Mouse (Mus musculus) 416B (cell line): ENCODE data around the gene Gipc3.

ENCODE experiments used
- DNase-seq: peaks from one replicate; pipeline ENCODE4 v3.0.0; 2011; ENCODE audit warnings: low read depth

Gene Gipc3

GRCm38 (mm10) chr10:81342686-81343505 is at the start of gene Gipc3:
Gene Gipc3 (minus strand): TSS chr10:81343266.
- DNase-seq, result no peak

GRCm38 (mm10) chr10:81392781-81393185 is 49.7 kb upstream of the Gipc3 start, which contains the start of gene Smim24:
Gene Smim24 (plus strand): TSS chr10:81393051.
- no peak for DNase-seq

- DNase-seq, result no peak
Measured at GRCm38 (mm10) chr10:81392270-81392669, 49.2 kb upstream of the Gipc3 start.

- no peak for DNase-seq
Measured at GRCm38 (mm10) chr10:81390678-81390965, 47.6 kb upstream of the Gipc3 start.

- peak; percentile 70 for DNase-seq
Measured at GRCm38 (mm10) chr10:81389801-81390677, 47.0 kb upstream of the Gipc3 start.

GRCm38 (mm10) chr10:81389373-81389772 is 46.3 kb upstream of the Gipc3 start:
- DNase-seq, result no peak

- no peak for DNase-seq
Measured at GRCm38 (mm10) chr10:81388505-81389055, 45.5 kb upstream of the Gipc3 start, which contains the start of gene Gm48552. Gene Gm48552 (plus strand): TSS chr10:81389005.

GRCm38 (mm10) chr10:81387716-81388115 is 44.6 kb upstream of the Gipc3 start:
- no peak for DNase-seq

- no peak for DNase-seq
Measured at GRCm38 (mm10) chr10:81385603-81386306, 42.7 kb upstream of the Gipc3 start.

GRCm38 (mm10) chr10:81384605-81384982 is 41.5 kb upstream of the Gipc3 start:
- no peak for DNase-seq

GRCm38 (mm10) chr10:81383802-81384604 is 40.9 kb upstream of the Gipc3 start, which contains the start of the genes Dohh and Gm48551:
Gene Dohh (plus strand): TSS chr10:81384428.
Gene Gm48551 (plus strand): TSS chr10:81384466.
- DNase-seq, result peak; percentile 99

- DNase-seq, result peak; percentile 100
Measured at GRCm38 (mm10) chr10:81382039-81382438, 39.0 kb upstream of the Gipc3 start.

GRCm38 (mm10) chr10:81379809-81380378 is 36.8 kb upstream of the Gipc3 start:
- peak; percentile 55 for DNase-seq

- DNase-seq, result no peak
Measured at GRCm38 (mm10) chr10:81379183-81379553, 36.1 kb upstream of the Gipc3 start.

- peak; percentile 100 for DNase-seq
Measured at GRCm38 (mm10) chr10:81378553-81379182, 35.6 kb upstream of the Gipc3 start.

GRCm38 (mm10) chr10:81377793-81378552 is 34.9 kb upstream of the Gipc3 start, which contains the start of gene Fzr1:
Gene Fzr1 (minus strand): TSS chr10:81378516.
- no peak for DNase-seq

GRCm38 (mm10) chr10:81377362-81377664 is 34.2 kb upstream of the Gipc3 start:
- no peak for DNase-seq

GRCm38 (mm10) chr10:81376561-81377361 is 33.7 kb upstream of the Gipc3 start:
- peak; percentile 82 for DNase-seq

- no peak for DNase-seq
Measured at GRCm38 (mm10) chr10:81375322-81375721, 32.3 kb upstream of the Gipc3 start.
